9 mouse cellular contexts compared by ENCODE assay signal in genomic region chr7:63917693-63918092, GRCm38 (mm10). TPM values are rescaled to one million over a fixed set of nuclear protein-coding genes. Genes with fewer than 3 reads are reported as not detected.
DNase-seq lines count a peak whose midpoint lies in the region; ATAC-seq and TF ChIP-seq lines count a peak whose summit lies in the region.
"Had no signal": no experiment of that assay in that cellular context is flagged by ENCODE, and none has a peak within 500 bp of the region (broad histone marks: within the 10 kb centered on the region; RNA-seq: fewer than 3 reads in every experiment).

No protein-coding gene starts in this region.

- H3K4me1 ChIP-seq in hindbrain, postnatal 0 days (ENCODE audit: insufficient read depth, low read length): peaks cover 26% of the 10 kb centered on the region
- peaks cover 31% of the 10 kb centered on the region for H3K4me1 ChIP-seq in hindbrain, embryonic 12.5 days

- H3K36me3 ChIP-seq in hindbrain, postnatal 0 days (ENCODE audit: insufficient read depth, low read length): no peaks in the 10 kb centered on the region
- no peaks in the 10 kb centered on the region for H3K36me3 ChIP-seq in hindbrain, embryonic 12.5 days

- H3K4me2 ChIP-seq in hindbrain, postnatal 0 days (ENCODE audit: low read depth, low read length): no peak overlapping the region
- no peak overlapping the region for H3K4me2 ChIP-seq in hindbrain, embryonic 12.5 days (replicated peaks)

- WGBS in hindbrain, postnatal 0 days: 46% methylated on average over 6 of the region's 6 CpGs
- WGBS in hindbrain, embryonic 12.5 days: 68% methylated on average over 6 of the region's 6 CpGs

- H3K27me3 ChIP-seq in hindbrain, postnatal 0 days (ENCODE audit: insufficient read depth, low read length): no peaks in the 10 kb centered on the region
- H3K27me3 ChIP-seq in hindbrain, embryonic 12.5 days: no peaks in the 10 kb centered on the region

- ATAC-seq in hindbrain, postnatal 0 days: no peak
- no peak for ATAC-seq in hindbrain, embryonic 12.5 days (ENCODE audit: low FRiP score)
- ATAC-seq in inflammation-experienced regulatory T-cells, adult 6 months: no peak

- H3K27ac ChIP-seq in hindbrain, postnatal 0 days: peak overlapping the region; percentile 36; the same call in 1 of the 2 replicates
- no peak overlapping the region for H3K27ac ChIP-seq in hindbrain, embryonic 12.5 days

- no peaks in the 10 kb centered on the region for H3K9me3 ChIP-seq in hindbrain, postnatal 0 days (ENCODE audit: low read length)
- H3K9me3 ChIP-seq in hindbrain, embryonic 12.5 days (replicated peaks): no peaks in the 10 kb centered on the region

- TF ChIP-seq CTCF in hindbrain, postnatal 0 days (IDR thresholded peaks at IDR 0.05; ENCODE audit: low read depth): no peak

- no peak overlapping the region for H3K9ac ChIP-seq in hindbrain, postnatal 0 days (replicated peaks; ENCODE audit: low read length)
- no peak overlapping the region for H3K9ac ChIP-seq in hindbrain, embryonic 12.5 days

- peak; percentile 77 for DNase-seq in hindbrain, postnatal 0 days (ENCODE audit: low spot score)
- DNase-seq in brain, adult 2 months (ENCODE audit: low read depth, low spot score): peak; percentile 92
- DNase-seq in gastrocnemius, postnatal 25 days: peak; percentile 67
- peak; percentile 57 to 76 for DNase-seq in kidney, postnatal 4 days
- DNase-seq in c-Kit-positive CD71-positive TER-119-positive erythroid progenitor cells, embryonic 14.5 days (ENCODE audit: low spot score): no peak
- DNase-seq in thymus, postnatal 10 days (ENCODE audit: low spot score in 2 of 2): no peak

- H3K4me3 ChIP-seq in hindbrain, postnatal 0 days (ENCODE audit: low read length): no peak overlapping the region
- no peak overlapping the region for H3K4me3 ChIP-seq in hindbrain, embryonic 12.5 days

RNA-seq across cellular contexts. Expression of gene E030018B13Rik, which starts 1.0 kb away (rescaled TPM):
- total RNA-seq in hindbrain, postnatal 0 days (2014; rRNA removed): not detected in 2 replicates
- not detected in 2 replicates for polyA plus RNA-seq in hindbrain, postnatal 0 days (2015; fragmentation: Nextera tagmentation; extraction: Ambion mirVana)
- 0.21 TPM in 1 of 2 replicates, not detected in the other for polyA plus RNA-seq in hindbrain, embryonic 12.5 days (2016; fragmentation: Nextera tagmentation; extraction: Ambion mirVana)
- total RNA-seq in gastrocnemius, postnatal 25 days (2021): not detected
- polyA plus RNA-seq in inflammation-experienced regulatory T-cells, adult 6 months (2017; shearing (Covaris generic)): under 1 TPM in 1 of 3 experiments, not detected in 2; 0.62 TPM
- polyA plus RNA-seq: limb, embryonic 11.5 days had no signal

RNA-seq across cellular contexts. Expression of gene Klf13, which starts 21.0 kb away (rescaled TPM):
- total RNA-seq in hindbrain, postnatal 0 days (2014; rRNA removed): 30.7 and 34.0 TPM in 2 replicates
- 26.9 and 28.0 TPM in 2 replicates for polyA plus RNA-seq in hindbrain, postnatal 0 days (2015; fragmentation: Nextera tagmentation; extraction: Ambion mirVana)
- 28.1 and 30.1 TPM in 2 replicates for polyA plus RNA-seq in hindbrain, embryonic 12.5 days (2016; fragmentation: Nextera tagmentation; extraction: Ambion mirVana)
- 10 to 100 TPM; 38.9 to 43.1 TPM for total RNA-seq in gastrocnemius, postnatal 25 days (2021)
- polyA plus RNA-seq in inflammation-experienced regulatory T-cells, adult 6 months (2017; shearing (Covaris generic)): 100 to 1,000 TPM; 125 to 194 (median 163) TPM

Comparison
In these comparisons a context has a peak if more than half of its experiments do, and no peak if none do; other contexts are left out.
1. DNase-seq: peak in hindbrain, postnatal 0 days (single experiment), brain, adult 2 months (single experiment), gastrocnemius, postnatal 25 days (single experiment) and kidney, postnatal 4 days (2 of 2); none in c-Kit-positive CD71-positive TER-119-positive erythroid progenitor cells, embryonic 14.5 days (single experiment) and thymus, postnatal 10 days (0 of 2).